Mouse (Mus musculus) C2C12 (cell line): ENCODE results near the gene Ddx54. TPM values are rescaled to one million over a fixed set of nuclear protein-coding genes. Genes with fewer than 3 reads are reported as not detected.

ENCODE experiments used
- H3K27me3 ChIP-seq: one replicate; pipeline ENCODE4 v1.6.1; 2011; ENCODE audit not compliant: control insufficient read depth, insufficient read depth, insufficient read length
- H3K36me3 ChIP-seq: one replicate; pipeline ENCODE4 v1.6.1; 2011; ENCODE audit not compliant: control insufficient read depth, insufficient read depth
- H3K4me3 ChIP-seq: one replicate; pipeline ENCODE4 v1.5.1; 2011; ENCODE audit warnings: mild to moderate bottlenecking, control low read depth; ENCODE audit not compliant: poor library complexity, insufficient read depth, severe bottlenecking
- H3K79me2 ChIP-seq: one replicate; pipeline ENCODE4 v1.6.1; 2011; ENCODE audit not compliant: control insufficient read depth, insufficient read depth
- H3K79me3 ChIP-seq: one replicate; pipeline ENCODE4 v1.6.1; 2011; ENCODE audit warnings: low read depth, control low read depth
- H3ac ChIP-seq: one replicate; pipeline ENCODE3; 2011; ENCODE audit warnings: low read depth; ENCODE audit not compliant: control insufficient read depth, insufficient read length
- CEBPB ChIP-seq: IDR thresholded peaks from one replicate; pipeline ENCODE4 v1.6.1; 2011; ENCODE audit warnings: low read depth, mild to moderate bottlenecking, control low read depth, moderate library complexity
- CTCF ChIP-seq: IDR thresholded peaks from one replicate; pipeline ENCODE4 v1.5.1; 2011; ENCODE audit not compliant: control insufficient read depth, insufficient read depth, insufficient read length
- FOSL1 ChIP-seq: IDR thresholded peaks from one replicate; pipeline ENCODE4 v1.8.0; 2011; ENCODE audit warnings: mild to moderate bottlenecking, low read length; ENCODE audit not compliant: poor library complexity, insufficient read depth, severe bottlenecking
- MAX ChIP-seq: IDR thresholded peaks from one replicate; pipeline ENCODE4 v1.6.1; 2011; ENCODE audit warnings: mild to moderate bottlenecking, control low read depth
- MYOD1 ChIP-seq: IDR thresholded peaks from one replicate; pipeline ENCODE4 v1.6.1; 2011; ENCODE audit warnings: low read depth; ENCODE audit not compliant: control insufficient read depth, insufficient read length
- MYOG ChIP-seq: IDR thresholded peaks from one replicate; pipeline ENCODE4 v1.6.1; 2011; ENCODE audit not compliant: control insufficient read depth, insufficient read length; ENCODE audit errors: extremely low read depth
- USF1 ChIP-seq: IDR thresholded peaks from one replicate; pipeline ENCODE4 v1.6.1; 2011; ENCODE audit warnings: low read depth, mild to moderate bottlenecking, control low read depth, moderate library complexity
- polyA plus RNA-seq: library from polyadenylated mRNA; unstranded; fragments of >200 nt; fragmentation: generic; extraction: Trizol; gene quantifications from one replicate; pipeline ENCODE4 v1.2.1, GENCODE M21; 2012; ENCODE audit warnings: missing spikeins

Gene Ddx54
- polyA plus RNA-seq, 1 experiment: 50.2 TPM

- Histone ChIP-seq H3K79me2 (no peaks in the 10 kb centered on the region), H3K27me3 (no peaks in the 10 kb centered on the region), H3K79me3 (no peaks in the 10 kb centered on the region), H3K36me3 (no peaks in the 10 kb centered on the region), H3ac (peak overlapping the region; percentile 40), H3K4me3 (peak overlapping the region; percentile 11)
- TF ChIP-seq MYOG: no peak
- no peak for TF ChIP-seq MAX
- TF ChIP-seq FOSL1: no peak
- no peak for TF ChIP-seq CTCF
- TF ChIP-seq CEBPB: no peak
- TF ChIP-seq MYOD1: no peak
- no peak for TF ChIP-seq USF1
These were observed 7.3 kb upstream of the Ddx54 start for GRCm38 (mm10) chr5:120605241-120605661.

- Histone ChIP-seq H3ac (no peak overlapping the region), H3K36me3 (no peaks in the 10 kb centered on the region), H3K27me3 (no peaks in the 10 kb centered on the region), H3K79me3 (no peaks in the 10 kb centered on the region), H3K79me2 (no peaks in the 10 kb centered on the region), H3K4me3 (no peak overlapping the region)
- TF ChIP-seq MYOG: no peak
- TF ChIP-seq CTCF: peak; percentile 54
These were observed 6.9 kb upstream of the Ddx54 start for GRCm38 (mm10) chr5:120605688-120606087.

GRCm38 (mm10) chr5:120606590-120607200 lies 5.8 kb upstream of the Ddx54 start:
- H3K79me2 ChIP-seq: peaks cover 9% of the 10 kb centered on the region
- H3K4me3 ChIP-seq: no peak overlapping the region
- no peaks in the 10 kb centered on the region for H3K36me3 ChIP-seq
- TF ChIP-seq FOSL1: no peak
- peaks cover 2% of the 10 kb centered on the region for H3K79me3 ChIP-seq
- H3ac ChIP-seq: no peak overlapping the region
- H3K27me3 ChIP-seq: no peaks in the 10 kb centered on the region

- Histone ChIP-seq H3K79me2 (peaks cover 15% of the 10 kb centered on the region), H3K4me3 (no peak overlapping the region), H3ac (no peak overlapping the region), H3K36me3 (no peaks in the 10 kb centered on the region), H3K27me3 (no peaks in the 10 kb centered on the region), H3K79me3 (peaks cover 2% of the 10 kb centered on the region)
- no peak for TF ChIP-seq USF1
- no peak for TF ChIP-seq MYOG
- TF ChIP-seq MYOD1: no peak
- no peak for TF ChIP-seq MAX
- no peak for TF ChIP-seq CTCF
- TF ChIP-seq FOSL1: no peak
- TF ChIP-seq CEBPB: no peak
These were observed 5.2 kb upstream of the Ddx54 start for GRCm38 (mm10) chr5:120607335-120607734.

- Histone ChIP-seq H3ac (no peak overlapping the region), H3K27me3 (no peaks in the 10 kb centered on the region), H3K79me2 (peaks cover 27% of the 10 kb centered on the region), H3K79me3 (peaks cover 11% of the 10 kb centered on the region), H3K36me3 (no peaks in the 10 kb centered on the region), H3K4me3 (no peak overlapping the region)
- TF ChIP-seq MYOG (no peak), FOSL1 (no peak)
These were observed 3.2 kb upstream of the Ddx54 start for GRCm38 (mm10) chr5:120609246-120609775.

- H3ac ChIP-seq: no peak overlapping the region
- H3K36me3 ChIP-seq: no peaks in the 10 kb centered on the region
- H3K4me3 ChIP-seq: no peak overlapping the region
- H3K79me3 ChIP-seq: peaks cover 27% of the 10 kb centered on the region
- H3K79me2 ChIP-seq: peaks cover 43% of the 10 kb centered on the region
- TF ChIP-seq CTCF: no peak
- TF ChIP-seq MYOG: no peak
- no peak for TF ChIP-seq MAX
- no peaks in the 10 kb centered on the region for H3K27me3 ChIP-seq
These were observed 1.6 kb upstream of the Ddx54 start for GRCm38 (mm10) chr5:120610906-120611305.
